Mouse (Mus musculus) testis, adult 2 months (tissue): ENCODE results near the gene Scnn1b. TPM values are rescaled to one million over a fixed set of nuclear protein-coding genes. Genes with fewer than 3 reads are reported as not detected.

Experiments used
- H3K27ac ChIP-seq: fragments of 200-500 bp; 2 replicates; pipeline ENCODE4 v1.5.1; 2012; ENCODE audit warnings: low read depth, low read length; ENCODE audit not compliant: control insufficient read depth, insufficient read depth
- H3K27me3 ChIP-seq: fragments of 200-500 bp; 2 replicates; pipeline ENCODE4 v1.6.1; 2012; ENCODE audit warnings: mild to moderate bottlenecking, low read length, moderate library complexity; ENCODE audit not compliant: control insufficient read depth, insufficient read depth
- H3K36me3 ChIP-seq: fragments of 200-500 bp; 2 replicates; pipeline ENCODE4 v1.6.1; 2012; ENCODE audit warnings: mild to moderate bottlenecking, low read length; ENCODE audit not compliant: control insufficient read depth, insufficient read depth
- H3K4me1 ChIP-seq: fragments of 200-500 bp; 2 replicates; pipeline ENCODE4 v1.6.1; 2012; ENCODE audit warnings: low read length; ENCODE audit not compliant: control insufficient read depth, insufficient read depth
- H3K4me3 ChIP-seq: fragments of 200-500 bp; 2 replicates; pipeline ENCODE4 v1.5.1; 2012; ENCODE audit warnings: low read depth, mild to moderate bottlenecking, low read length, moderate library complexity, mixed read lengths; ENCODE audit not compliant: control insufficient read depth
- CTCF ChIP-seq: fragments of 200-500 bp; IDR thresholded peaks from 2 replicates; pipeline ENCODE4 v1.5.1; 2012; ENCODE audit warnings: low read depth, mild to moderate bottlenecking, inconsistent platforms, low read length, moderate library complexity; ENCODE audit not compliant: control insufficient read depth, insufficient read depth, insufficient replicate concordance
- POLR2A ChIP-seq: fragments of 200-500 bp; IDR thresholded peaks from 2 replicates; pipeline ENCODE4 v1.6.1; 2012; ENCODE audit warnings: low read depth, mild to moderate bottlenecking, inconsistent platforms, low read length, moderate library complexity; ENCODE audit not compliant: control insufficient read depth
- polyA plus RNA-seq: library from polyadenylated mRNA; depleted of rRNA; stranded (reverse); fragments of >200 nt; gene quantifications from 2 replicates; pipeline ENCODE4 v1.2.3, GENCODE M21; 2012

Scnn1b gene
- polyA plus RNA-seq, 1 experiment, result 0.44 TPM

- H3K4me1 ChIP-seq, result no peaks in the 10 kb centered on the region
- no peak overlapping the region for H3K27ac ChIP-seq
- TF ChIP-seq POLR2A (no peak), CTCF (no peak)
- H3K27me3 ChIP-seq, result no peaks in the 10 kb centered on the region
- H3K36me3 ChIP-seq, result peaks cover 6% of the 10 kb centered on the region
- no peak overlapping the region for H3K4me3 ChIP-seq
These were observed 72.2 kb downstream of the Scnn1b start for GRCm38 (mm10) chr7:121936861-121937630.

- Histone ChIP-seq H3K4me1 (no peaks in the 10 kb centered on the region), H3K27ac (no peak overlapping the region), H3K36me3 (peaks cover 6% of the 10 kb centered on the region), H3K27me3 (no peaks in the 10 kb centered on the region), H3K4me3 (no peak overlapping the region)
- no peak for TF ChIP-seq POLR2A
- no peak for TF ChIP-seq CTCF
These were observed 73.5 kb downstream of the Scnn1b start for GRCm38 (mm10) chr7:121938124-121938891.

- Histone ChIP-seq H3K27ac (no peak overlapping the region), H3K27me3 (no peaks in the 10 kb centered on the region), H3K4me3 (no peak overlapping the region), H3K36me3 (peaks cover 6% of the 10 kb centered on the region), H3K4me1 (no peaks in the 10 kb centered on the region)
- no peak for TF ChIP-seq POLR2A
- no peak for TF ChIP-seq CTCF
These were observed 74.4 kb downstream of the Scnn1b start for GRCm38 (mm10) chr7:121939244-121939643.

- H3K4me3 ChIP-seq, result no peak overlapping the region
- H3K27me3 ChIP-seq, result no peaks in the 10 kb centered on the region
- no peaks in the 10 kb centered on the region for H3K4me1 ChIP-seq
- no peak overlapping the region for H3K27ac ChIP-seq
- peaks cover 6% of the 10 kb centered on the region for H3K36me3 ChIP-seq
- TF ChIP-seq CTCF, result no peak
- no peak for TF ChIP-seq POLR2A
These were observed 74.9 kb downstream of the Scnn1b start for GRCm38 (mm10) chr7:121939729-121940128.

- H3K4me1 ChIP-seq, result no peaks in the 10 kb centered on the region
- peaks cover 6% of the 10 kb centered on the region for H3K36me3 ChIP-seq
- H3K27ac ChIP-seq, result no peak overlapping the region
- no peaks in the 10 kb centered on the region for H3K27me3 ChIP-seq
- no peak overlapping the region for H3K4me3 ChIP-seq
- no peak for TF ChIP-seq CTCF
- no peak for TF ChIP-seq POLR2A
These were observed 76.2 kb downstream of the Scnn1b start for GRCm38 (mm10) chr7:121941016-121941415.

GRCm38 (mm10) chr7:121941640-121942039, 76.8 kb downstream of the Scnn1b start:
- no peak overlapping the region for H3K4me3 ChIP-seq
- H3K4me1 ChIP-seq, result no peaks in the 10 kb centered on the region
- TF ChIP-seq CTCF, result no peak
- TF ChIP-seq POLR2A, result no peak
- peaks cover 2% of the 10 kb centered on the region for H3K36me3 ChIP-seq
- H3K27ac ChIP-seq, result no peak overlapping the region
- no peaks in the 10 kb centered on the region for H3K27me3 ChIP-seq

GRCm38 (mm10) chr7:121942371-121942770, 77.5 kb downstream of the Scnn1b start:
- H3K27ac ChIP-seq, result no peak overlapping the region
- no peaks in the 10 kb centered on the region for H3K27me3 ChIP-seq
- no peaks in the 10 kb centered on the region; the same call in 1 of the 2 replicates for H3K36me3 ChIP-seq
- no peak overlapping the region for H3K4me3 ChIP-seq
- no peaks in the 10 kb centered on the region for H3K4me1 ChIP-seq
- TF ChIP-seq POLR2A (no peak), CTCF (no peak)
